Mouse (Mus musculus): ENCODE data around the gene Akap1.

DNA sequence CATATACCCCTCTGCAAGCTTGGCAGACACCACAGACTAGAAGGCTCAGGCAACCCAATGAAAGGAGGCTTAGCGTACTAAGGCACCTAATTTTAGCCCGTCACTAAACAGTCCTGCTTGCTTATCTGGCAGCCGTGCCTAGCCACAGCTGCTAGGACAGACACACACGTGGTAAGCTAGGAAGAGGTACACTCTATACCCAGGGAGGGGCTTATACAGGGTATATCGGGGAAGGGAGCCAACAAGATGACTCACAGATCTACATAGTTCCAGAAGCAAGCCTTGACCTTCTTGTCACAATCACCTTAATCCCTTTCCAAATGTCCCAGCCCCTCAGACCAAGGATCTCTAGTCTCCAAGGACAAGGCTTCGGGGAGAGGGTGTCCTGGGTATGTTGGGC is 23.0 kb downstream of the Akap1 start:
- TF ChIP-seq CTCF (IDR thresholded peaks at IDR 0.05; ENCODE audit: low read depth) (no peak), EP300 (IDR thresholded peaks at IDR 0.05; ENCODE audit: low read depth) (peak; percentile 69; the same call in 1 of the 2 replicates)

Measured in heart, postnatal 0 days (tissue).